Mouse (Mus musculus) heart, postnatal 14 days (tissue): ENCODE measurements around the gene Gmds. TPM values are rescaled to one million over a fixed set of nuclear protein-coding genes. Genes with fewer than 3 reads are reported as not detected.

Source experiments
- DNase-seq, 2 experiments: peaks; one replicate each; pipeline ENCODE4 v3.0.0; 2021 to 2022
- intact Hi-C: fragments of 180-260 bp; cut with DNase I; formaldehyde crosslinking; loops from one replicate; pipeline ENCODE4 v1.15.1; 2025
- long read RNA-seq, 2 experiments: library from polyadenylated mRNA; stranded (forward); transcript quantifications; one replicate each; pipeline ENCODE4 v2.0.0; 2021
- total RNA-seq, 2 experiments: library from RNA; stranded (reverse); gene quantifications; 2 replicates each; pipeline ENCODE4 v1.2.3; 2021

Gene Gmds
- total RNA-seq = 1 to 10 TPM; 6.3 to 6.6 TPM
- long read RNA-seq, experiment 1, transcript Gmds-201 (11 exons, 1,713 nt) = major isoform, 10 of 13 reads
- long read RNA-seq, experiment 1, partial matches to known transcripts = 3 of 13 reads
- long read RNA-seq, experiment 1, other reads (novel, unspliced or antisense) = 0 of 13 reads
- long read RNA-seq, experiment 2, transcript Gmds-201 (11 exons, 1,713 nt) = major isoform, 6 of 8 reads
- long read RNA-seq, experiment 2, partial matches to known transcripts = 1 of 8 reads
- long read RNA-seq, experiment 2, other reads (novel, unspliced or antisense) = 1 of 8 reads

GRCm38 (mm10) chr13:32338513-32339365 is at the start of gene Gmds:
Gmds (minus strand) TSS chr13:32338740.
- intact Hi-C loops = no loop called here
- DNase-seq = peak; percentile 97 to 98

- intact Hi-C loops = no loop called here
- DNase-seq = no peak
Measured at GRCm38 (mm10) chr13:32385421-32386092, 47.0 kb upstream of the Gmds start.

GRCm38 (mm10) chr13:32382227-32383010 is 43.9 kb upstream of the Gmds start:
- intact Hi-C loops = no loop called here
- no peak for DNase-seq

GRCm38 (mm10) chr13:32378634-32379033 is 40.1 kb upstream of the Gmds start:
- DNase-seq = no peak
- intact Hi-C loops = no loop called here

GRCm38 (mm10) chr13:32372531-32372883 is 34.0 kb upstream of the Gmds start:
- intact Hi-C loops = no loop called here
- no peak for DNase-seq

GRCm38 (mm10) chr13:32371874-32372530 is 33.5 kb upstream of the Gmds start:
- intact Hi-C loops = no loop called here

GRCm38 (mm10) chr13:32370751-32371150 is 32.2 kb upstream of the Gmds start:
- no peak for DNase-seq
- intact Hi-C loops = no loop called here

More at GRCm38 (mm10) chr13:32371874-32372530, 33.5 kb upstream of the Gmds start:
- DNase-seq = no peak

- intact Hi-C loops = no loop called here
- DNase-seq = no peak
Measured at GRCm38 (mm10) chr13:32370135-32370534, 31.6 kb upstream of the Gmds start.

- DNase-seq = no peak
- intact Hi-C loops = no loop called here
Measured at GRCm38 (mm10) chr13:32337735-32338512, 616 bp downstream of the Gmds start.

- DNase-seq = no peak
- intact Hi-C loops = no loop called here
Measured at GRCm38 (mm10) chr13:32318309-32318708, 20.2 kb downstream of the Gmds start.

- DNase-seq = no peak
- intact Hi-C loops = no loop called here
Measured at GRCm38 (mm10) chr13:32317354-32317753, 21.2 kb downstream of the Gmds start.

- intact Hi-C loops = loop anchor here (1.0 to 5.0 kb wide), 3 partner anchors 99 to 368 kb away; no protein-coding TSS in a partner anchor
Measured at GRCm38 (mm10) chr13:32312663-32313062, 25.9 kb downstream of the Gmds start.

GRCm38 (mm10) chr13:32311476-32311875 is 27.1 kb downstream of the Gmds start:
- intact Hi-C loops = loop anchor here (5.0 kb wide), 1 partner anchor 181 kb away; no protein-coding TSS in a partner anchor

More at GRCm38 (mm10) chr13:32312663-32313062, 25.9 kb downstream of the Gmds start:
- DNase-seq = peak; percentile 50 to 67

GRCm38 (mm10) chr13:32298456-32298855 is 40.1 kb downstream of the Gmds start:
- intact Hi-C loops = loop anchor here (5.0 to 10.0 kb wide), 2 partner anchors 81 to 264 kb away; no protein-coding TSS in a partner anchor
- no peak for DNase-seq

More at GRCm38 (mm10) chr13:32311476-32311875, 27.1 kb downstream of the Gmds start:
- no peak for DNase-seq

- intact Hi-C loops = loop anchor here (1.0 to 10.0 kb wide), 4 partner anchors 80 to 505 kb away; no protein-coding TSS in a partner anchor
- peak; percentile 46 to 64 for DNase-seq
Measured at GRCm38 (mm10) chr13:32297398-32297797, 41.1 kb downstream of the Gmds start.

- DNase-seq = no peak
- intact Hi-C loops = loop anchor here (5.0 to 10.0 kb wide), 2 partner anchors 77 to 260 kb away; no protein-coding TSS in a partner anchor
Measured at GRCm38 (mm10) chr13:32294416-32295195, 43.9 kb downstream of the Gmds start.

- DNase-seq = no peak
- intact Hi-C loops = no loop called here
Measured at GRCm38 (mm10) chr13:32272937-32273496, 65.5 kb downstream of the Gmds start.
